Mouse (Mus musculus) cerebellum, adult 9-10 months (tissue): ENCODE measurements around the gene Etl4.
"Not testable (repeated sequence)": the region's sequence is repeated elsewhere in the genome, so short reads cannot be mapped to it uniquely, and the experiment has no call there.

ENCODE experiments used
- DNase-seq: peaks from one replicate; pipeline ENCODE4 v3.0.0; 2022

The Etl4 gene

DNA sequence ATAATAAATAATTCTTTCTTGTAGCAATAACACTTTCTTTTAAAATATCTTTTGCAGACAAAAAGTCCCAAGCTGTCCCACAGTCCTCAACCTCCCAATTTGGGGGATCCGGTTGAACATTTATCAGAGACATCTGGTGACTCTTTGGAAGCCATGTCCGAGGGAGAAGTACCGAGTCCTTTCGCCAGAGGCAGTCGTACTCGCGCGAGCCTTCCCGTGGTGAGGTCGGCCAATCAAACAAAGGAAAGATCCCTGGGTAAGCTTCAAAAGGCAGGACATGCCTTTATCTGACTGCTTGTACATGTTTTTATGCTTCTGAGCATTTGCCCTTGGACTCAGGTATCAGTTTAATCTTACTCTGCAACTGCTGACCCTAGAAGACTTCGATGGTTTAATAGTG, 752.3 kb downstream of the Etl4 start:
- no peak for DNase-seq

DNA sequence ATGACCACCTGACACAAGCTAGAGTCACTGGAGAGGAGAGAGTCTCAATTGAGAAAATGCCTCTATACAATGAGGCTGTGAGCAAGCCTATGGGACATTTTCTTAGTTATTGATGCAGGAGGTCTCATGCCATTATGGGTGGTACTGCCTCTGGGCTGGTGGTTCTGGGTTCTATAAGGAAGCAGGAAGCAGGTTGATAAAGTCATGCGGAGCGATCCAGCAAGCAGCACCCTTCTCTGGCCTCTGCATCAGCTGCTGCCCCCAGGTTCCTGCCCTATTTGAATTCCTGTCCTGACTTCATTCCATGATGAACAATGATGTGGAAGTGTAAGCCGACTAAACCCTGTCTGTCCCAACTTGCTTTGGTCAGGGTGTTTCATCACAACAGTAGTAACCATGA, 753.1 kb downstream of the Etl4 start:
- no peak for DNase-seq

- no peak for DNase-seq
Observed at GRCm38 (mm10) chr2:20665309-20665971, 755.9 kb downstream of the Etl4 start.

DNA sequence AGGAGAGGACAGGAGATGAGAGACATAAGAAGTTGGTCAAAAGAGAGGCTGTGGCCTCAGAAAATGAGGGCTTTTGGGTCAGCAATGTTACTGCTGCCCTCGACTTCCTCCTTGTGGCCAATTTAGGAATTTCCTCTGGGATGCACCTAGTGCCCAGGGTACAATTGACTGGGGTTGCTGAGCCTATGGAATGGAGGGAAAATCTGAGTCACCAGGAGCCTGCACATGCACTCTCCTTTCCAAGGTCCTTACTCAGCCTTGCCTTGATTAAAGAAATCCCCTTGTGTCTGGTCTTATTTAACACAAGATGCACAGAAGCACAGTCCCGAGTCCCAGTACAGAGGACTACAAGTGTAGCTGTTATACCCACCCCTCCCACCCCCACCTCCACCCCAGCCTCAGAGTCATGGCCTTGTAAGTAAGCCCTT, 756.5 kb downstream of the Etl4 start:
- DNase-seq, result no peak

DNA sequence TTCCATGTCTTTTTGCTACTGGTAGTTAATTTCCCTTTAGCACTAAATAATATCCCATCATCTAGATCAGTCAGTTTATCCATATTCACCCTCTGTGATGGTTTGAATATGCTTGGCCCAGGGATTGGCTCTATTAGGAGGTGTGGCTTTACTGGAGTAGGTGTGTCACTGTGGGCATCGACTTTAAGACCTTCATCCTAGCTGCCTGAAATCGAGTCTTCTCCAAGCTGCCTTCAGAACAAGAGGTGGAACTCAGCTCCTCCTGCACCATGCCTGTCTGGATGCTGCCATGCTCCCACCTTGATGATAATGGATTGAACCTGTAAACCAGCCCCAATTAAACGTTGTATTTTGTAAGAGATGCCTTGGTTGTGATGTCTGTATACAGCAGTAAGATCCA, 758.3 kb downstream of the Etl4 start:
- DNase-seq, result no peak

- not testable (repeated sequence) for DNase-seq
Observed at GRCm38 (mm10) chr2:20668276-20669030, 758.9 kb downstream of the Etl4 start.

GRCm38 (mm10) chr2:20669367-20669766, 759.8 kb downstream of the Etl4 start:
- no peak for DNase-seq

GRCm38 (mm10) chr2:20671546-20672255, 762.1 kb downstream of the Etl4 start:
- no peak for DNase-seq

GRCm38 (mm10) chr2:20672281-20672680, 762.7 kb downstream of the Etl4 start:
- DNase-seq, result no peak

- peak; percentile 43 for DNase-seq
Observed at GRCm38 (mm10) chr2:20672803-20673603, 763.4 kb downstream of the Etl4 start.

- no peak for DNase-seq
Observed at GRCm38 (mm10) chr2:20676379-20676778, 766.8 kb downstream of the Etl4 start.

GRCm38 (mm10) chr2:20678793-20679192, 769.2 kb downstream of the Etl4 start:
- DNase-seq, result no peak

GRCm38 (mm10) chr2:20682203-20682602, 772.6 kb downstream of the Etl4 start:
- not testable (repeated sequence) for DNase-seq

GRCm38 (mm10) chr2:20689389-20689788, 779.8 kb downstream of the Etl4 start:
- DNase-seq, result no peak

GRCm38 (mm10) chr2:20692898-20693297, 783.3 kb downstream of the Etl4 start:
- no peak for DNase-seq

DNA sequence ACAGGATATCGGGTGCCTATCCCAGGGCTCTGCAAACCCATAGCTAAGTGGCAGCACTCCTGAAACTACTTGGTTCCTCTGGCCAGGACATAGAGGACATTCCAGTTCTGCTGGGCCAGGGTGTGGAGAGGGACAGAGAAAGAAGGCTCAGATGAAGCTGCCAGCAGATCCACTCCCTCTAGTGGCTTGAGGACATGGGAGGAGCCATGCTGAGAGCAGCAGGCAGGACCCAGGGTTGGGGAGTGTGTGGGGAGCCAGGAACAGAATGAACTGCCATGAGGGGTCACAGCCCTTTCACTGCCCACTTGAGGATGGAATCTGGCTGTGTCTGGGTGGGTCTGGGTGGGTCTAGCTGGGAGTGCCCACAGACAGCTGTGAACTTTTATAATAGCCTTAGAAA, 784.2 kb downstream of the Etl4 start:
- no peak for DNase-seq

- no peak for DNase-seq
Observed at GRCm38 (mm10) chr2:20697719-20698118, 788.1 kb downstream of the Etl4 start.

DNA sequence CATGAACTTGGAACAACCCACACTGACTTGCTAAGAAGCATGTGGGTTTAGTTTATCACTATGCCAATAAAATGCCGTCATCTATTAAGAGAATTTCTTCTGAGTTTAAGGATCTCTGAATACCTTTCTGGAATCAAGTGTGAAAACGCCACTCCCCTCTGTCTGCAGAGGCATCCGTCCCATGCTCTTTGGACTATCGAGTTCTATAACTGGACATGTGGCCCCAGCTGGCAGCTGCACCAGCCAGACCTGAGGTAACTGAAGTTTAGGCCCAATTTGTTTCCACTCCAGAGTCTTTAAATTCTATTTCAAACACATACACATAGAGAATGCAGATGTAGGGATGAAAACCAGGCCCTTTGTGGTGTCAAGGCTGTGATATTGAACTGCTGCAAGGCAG, 795.5 kb downstream of the Etl4 start:
- DNase-seq, result no peak

DNA sequence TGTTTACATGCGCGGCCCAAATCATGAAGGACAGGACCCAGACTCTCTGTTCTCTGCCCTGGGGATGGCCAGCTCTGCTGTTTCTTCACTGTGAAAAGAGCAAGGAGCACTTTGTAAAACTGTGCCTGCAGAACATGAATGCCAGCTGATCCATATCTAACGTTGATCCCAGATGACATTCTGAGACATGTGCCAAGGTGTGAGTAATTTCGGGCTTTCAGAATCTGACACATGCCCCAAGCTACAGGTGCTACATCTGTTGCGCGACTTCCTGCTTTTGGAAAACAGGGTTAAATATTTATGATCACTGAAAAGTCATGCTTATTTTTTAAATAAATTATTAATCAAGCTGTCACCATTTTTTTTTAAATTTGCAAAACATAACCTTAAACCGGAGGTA, 801.0 kb downstream of the Etl4 start:
- DNase-seq, result no peak

DNA sequence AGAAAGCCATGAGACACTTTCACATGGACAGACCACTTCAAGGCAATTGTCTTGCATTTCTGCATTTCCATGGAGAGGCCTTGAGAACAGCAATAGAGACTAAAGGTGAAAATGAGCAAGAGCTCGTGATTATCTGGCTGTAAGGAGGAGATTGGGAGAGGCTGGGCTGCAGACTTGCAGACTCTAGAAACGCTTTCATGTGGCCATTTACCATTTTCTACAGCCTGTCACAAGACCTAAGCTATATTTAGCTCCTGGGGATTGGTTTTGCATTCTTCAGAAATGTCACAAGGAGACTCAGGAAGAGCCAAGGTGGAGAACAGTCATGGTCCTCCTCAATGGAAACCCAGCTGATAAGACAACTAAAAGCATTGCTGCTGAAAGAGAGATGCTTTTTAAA, 801.4 kb downstream of the Etl4 start:
- no peak for DNase-seq

- DNase-seq, result no peak
Observed at GRCm38 (mm10) chr2:20719105-20719504, 809.5 kb downstream of the Etl4 start.

- DNase-seq, result no peak
Observed at GRCm38 (mm10) chr2:20721098-20721497, 811.5 kb downstream of the Etl4 start.
